Mouse (Mus musculus) liver, embryonic 18 days (tissue): ENCODE results near the gene Rnase13. TPM values are rescaled to one million over a fixed set of nuclear protein-coding genes. Genes with fewer than 3 reads are reported as not detected.

ENCODE experiments used
- polyA plus RNA-seq: library from polyadenylated mRNA; depleted of rRNA; stranded (reverse); fragments of >200 nt; gene quantifications from 2 replicates; pipeline ENCODE4 v1.2.3, GENCODE M21; 2012; rRNA removed

The Rnase13 gene
- not detected in 2 replicates for polyA plus RNA-seq

DNA sequence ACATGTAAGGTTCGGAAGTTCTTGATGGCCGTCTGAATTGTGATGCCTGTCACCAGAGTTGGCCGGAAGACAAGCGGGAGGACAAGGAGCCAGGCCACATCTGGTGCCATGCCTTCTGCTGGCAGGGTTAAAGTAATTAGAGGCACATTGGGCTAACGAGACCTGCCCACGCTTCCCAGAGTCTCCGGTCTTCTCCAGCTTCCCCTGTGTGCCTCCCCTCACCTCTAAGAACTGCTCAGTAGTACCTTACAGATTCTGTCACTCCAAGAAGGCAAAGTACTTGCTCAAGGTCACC is at the start of gene Rnase13:
Rnase13 (minus strand) TSS at position 203 of the 295 bp plus-strand sequence.

DNA sequence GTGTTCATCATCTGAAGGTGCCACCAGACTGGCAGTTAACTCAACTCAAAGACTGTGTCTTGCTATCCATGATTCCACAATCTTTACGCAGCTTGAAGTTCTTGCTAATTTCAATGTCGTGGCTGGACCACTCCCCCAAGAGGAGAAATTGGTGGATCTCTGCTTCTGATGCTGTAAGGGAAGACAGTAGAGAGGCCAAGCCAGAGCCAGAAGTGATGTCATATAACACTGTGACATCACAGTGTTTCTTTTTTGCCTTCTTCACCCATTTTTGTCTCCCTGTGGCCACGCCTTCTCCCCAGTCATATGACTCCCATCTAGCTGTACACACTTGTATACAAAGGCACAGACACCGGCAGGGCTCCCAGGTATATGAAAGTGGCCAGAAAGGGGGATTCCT is 4.4 kb downstream of the Rnase13 start, which contains the start of gene Tppp2:
Tppp2 (plus strand) TSS at position 301 of the 400 bp plus-strand sequence.

DNA sequence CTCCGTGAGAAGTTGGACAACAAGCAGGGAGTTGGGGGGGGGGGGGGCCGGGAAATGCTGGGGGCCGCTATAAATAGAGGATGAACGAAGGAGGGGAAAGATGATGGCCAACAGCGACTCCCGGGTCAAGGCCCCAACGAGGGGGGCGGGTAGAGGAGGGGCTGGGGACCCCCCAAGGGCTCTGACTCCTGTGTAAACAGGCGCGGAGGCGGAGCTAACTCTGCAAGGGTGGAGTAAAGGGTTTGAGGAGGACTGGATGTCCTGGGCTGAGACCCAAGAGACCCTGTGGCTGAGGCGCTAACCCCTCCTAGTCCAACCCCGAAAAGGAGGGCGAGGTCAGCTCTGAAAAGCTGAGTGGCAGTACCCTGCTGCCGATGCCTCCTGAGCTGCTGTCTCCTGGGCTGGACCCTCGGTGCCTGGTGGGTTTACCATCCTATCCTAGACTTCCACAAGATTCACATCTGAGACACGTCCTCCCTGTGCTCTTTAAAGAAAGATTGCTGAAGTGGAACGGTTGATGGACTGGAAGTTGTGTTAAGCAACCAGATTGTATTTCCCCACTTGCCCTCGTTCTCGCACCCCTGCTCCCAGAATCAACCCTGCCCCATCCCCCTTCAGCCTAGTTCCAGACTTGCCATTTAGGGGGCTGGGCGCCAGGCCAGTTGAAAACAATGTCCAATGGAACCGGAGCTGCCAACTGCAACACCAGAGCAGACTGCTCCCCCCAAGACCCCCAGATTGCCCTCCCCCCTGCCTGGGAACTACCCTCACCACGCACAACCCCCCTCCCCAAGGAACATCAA is 8.4 kb downstream of the Rnase13 start, which contains the start of gene Ndrg2:
Ndrg2 (minus strand) TSS at position 199 of the 803 bp plus-strand sequence.

DNA sequence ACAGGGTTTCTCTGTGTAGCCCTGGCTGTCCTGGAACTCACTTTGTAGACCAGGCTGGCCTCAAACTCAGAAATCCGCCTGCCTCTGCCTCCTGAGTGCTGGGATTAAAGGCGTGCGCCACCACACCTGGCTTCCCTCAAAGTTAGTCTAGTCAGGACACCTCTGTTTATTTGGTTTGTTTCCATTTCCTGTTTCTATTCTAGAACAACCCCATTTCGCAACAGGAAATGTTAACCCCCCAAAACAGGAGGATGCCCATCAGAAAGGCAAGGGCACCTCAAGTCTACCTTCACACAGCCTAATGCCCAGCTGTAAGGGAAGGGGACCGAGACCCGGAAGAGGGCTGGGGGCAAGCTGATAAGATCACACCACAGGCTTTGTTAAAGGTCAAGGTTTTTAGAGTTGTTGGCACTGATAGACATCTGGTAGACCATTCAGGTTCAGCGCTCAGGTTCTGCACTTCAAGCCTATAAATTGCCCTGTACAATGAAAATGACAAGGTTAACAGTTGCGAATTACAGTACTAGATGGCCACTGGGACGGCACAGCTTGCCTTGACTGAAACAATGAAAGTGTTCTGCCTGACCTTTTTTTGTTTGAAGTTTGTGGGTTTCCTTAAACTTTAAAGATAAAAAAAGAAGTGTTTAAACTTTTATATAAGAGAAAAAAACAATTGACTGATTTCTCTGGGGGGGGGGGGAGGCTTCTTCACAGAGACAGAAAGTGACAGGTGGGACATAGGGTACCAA is 30.2 kb downstream of the Rnase13 start, which contains the start of gene Slc39a2:
Slc39a2 (plus strand) TSS at position 699 of the 749 bp plus-strand sequence.

DNA sequence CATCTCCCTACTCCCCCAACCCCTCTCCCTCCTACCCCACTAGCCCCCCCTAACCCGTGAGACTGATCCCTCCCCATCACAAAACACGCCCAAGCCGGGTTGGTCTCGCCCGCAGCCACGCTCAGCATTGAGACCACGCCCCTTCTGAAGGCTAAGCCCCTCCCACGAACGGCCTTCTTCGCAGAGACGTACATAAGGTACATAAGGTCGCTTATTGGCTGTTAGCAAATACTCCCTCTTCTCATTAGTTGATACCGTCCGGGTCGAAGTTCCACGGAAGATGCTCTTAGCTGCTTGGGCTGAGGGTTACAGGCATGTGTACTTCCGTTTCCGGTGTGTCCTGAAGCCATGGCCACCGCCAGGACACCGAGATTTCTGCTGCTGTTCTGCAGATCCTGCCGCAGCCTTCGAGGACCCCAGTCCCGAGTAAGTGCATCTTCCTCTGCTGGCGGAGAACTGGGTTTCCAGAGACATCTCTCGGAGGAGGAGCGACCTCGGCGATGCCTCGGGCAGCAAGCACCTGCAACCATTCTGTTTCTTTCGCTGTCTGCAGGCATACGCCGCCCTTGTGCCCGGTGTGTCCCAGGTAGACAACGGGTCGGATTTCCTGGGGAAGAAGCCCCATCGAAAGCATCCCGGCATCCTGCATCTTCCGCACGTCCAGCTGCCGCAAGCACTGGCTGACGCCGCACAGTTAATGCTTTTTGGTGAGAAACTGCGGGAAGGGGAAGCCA is 37.8 kb downstream of the Rnase13 start, which contains the start of gene Mettl17:
Mettl17 (plus strand) TSS at position 245 of the 734 bp plus-strand sequence.

Other genes starting within 250 kb of the Rnase13 start
- gene Gm17079, start 227.3 kb downstream of the Rnase13 start, polyA plus RNA-seq: not detected in 2 replicates
- gene Gm5800, start 205.6 kb downstream of the Rnase13 start, polyA plus RNA-seq: not detected in 2 replicates
- not detected in 2 replicates for gene Ang4, start 149.2 kb downstream of the Rnase13 start, polyA plus RNA-seq
- not detected in 2 replicates for gene AY358078, start 122.7 kb downstream of the Rnase13 start, polyA plus RNA-seq
- gene Ear6, start 69.1 kb downstream of the Rnase13 start, polyA plus RNA-seq: 39.5 and 62.9 TPM in 2 replicates
- 13.0 and 15.1 TPM in 2 replicates for gene Mettl17, start 37.9 kb downstream of the Rnase13 start, polyA plus RNA-seq
- gene Slc39a2, start 29.9 kb downstream of the Rnase13 start, polyA plus RNA-seq: 0.19 and 0.20 TPM in 2 replicates
- 211 and 230 TPM in 2 replicates for gene Ndrg2, start 8.6 kb downstream of the Rnase13 start, polyA plus RNA-seq
- gene Tppp2, start 4.3 kb downstream of the Rnase13 start, polyA plus RNA-seq: not detected in 2 replicates
- gene Arhgef40, start 61.9 kb upstream of the Rnase13 start, polyA plus RNA-seq: 8.0 and 9.8 TPM in 2 replicates
- gene Tmem253, start 92.9 kb upstream of the Rnase13 start, polyA plus RNA-seq: 0.07 and 0.16 TPM in 2 replicates
- 16.5 and 18.1 TPM in 2 replicates for gene Zfp219, start 98.0 kb upstream of the Rnase13 start, polyA plus RNA-seq
- gene Olfr221, start 119.7 kb upstream of the Rnase13 start, polyA plus RNA-seq: 0.05 TPM in 2 replicates
- gene Hnrnpc, start 181.3 kb upstream of the Rnase13 start, polyA plus RNA-seq: 128 and 133 TPM in 2 replicates
- gene Rpgrip1, start 187.9 kb upstream of the Rnase13 start, polyA plus RNA-seq: 0.91 and 1.1 TPM in 2 replicates